In genomic region chr12:91748241-91748865, GRCm38 (mm10) we compare ENCODE assay signal across 8 mouse cellular contexts. TPM values are rescaled to one million over a fixed set of nuclear protein-coding genes. Genes with fewer than 3 reads are reported as not detected.
A peak's percentile ranks its signal among the peaks of the same experiment; 100 is the strongest.
DNase-seq lines count a peak whose midpoint lies in the region; ATAC-seq and TF ChIP-seq lines count a peak whose summit lies in the region.

No protein-coding gene starts in this region.

- no peak for TF ChIP-seq CTCF in lung, embryonic 14.5 days (IDR thresholded peaks at IDR 0.05; ENCODE audit: low read depth)
- no peak for TF ChIP-seq CTCF in thymus, adult 2 months (IDR thresholded peaks at IDR 0.05; ENCODE audit: borderline replicate concordance, control insufficient read depth, extremely low read depth, insufficient read depth, low read length, poor library complexity)

- no peak for ATAC-seq in lung, embryonic 14.5 days (ENCODE audit: insufficient read depth)
- peak; percentile 25 for ATAC-seq in liver, embryonic 11.5 days (replicated peaks; ENCODE audit: low FRiP score)

- H3K27me3 ChIP-seq in lung, embryonic 14.5 days (ENCODE audit: insufficient read depth, low read length), result no peaks in the 10 kb centered on the region
- H3K27me3 ChIP-seq in liver, embryonic 11.5 days (replicated peaks; ENCODE audit: control insufficient read depth, insufficient read depth, low read length), result no peaks in the 10 kb centered on the region
- H3K27me3 ChIP-seq in thymus, adult 2 months (ENCODE audit: control insufficient read depth, insufficient read depth, low read length), result no peaks in the 10 kb centered on the region

- H3K27ac ChIP-seq in lung, embryonic 14.5 days (ENCODE audit: low read depth), result no peak overlapping the region
- no peak overlapping the region for H3K27ac ChIP-seq in liver, embryonic 11.5 days (ENCODE audit: low read depth, low read length)
- no peak overlapping the region for H3K27ac ChIP-seq in thymus, adult 2 months (ENCODE audit: control insufficient read depth, insufficient read depth, low read length)

- DNase-seq in lung, embryonic 14.5 days, result peak; percentile 53
- DNase-seq in lung, postnatal 4 days, result no peak
- peak; percentile 53 for DNase-seq in adrenal gland, postnatal 10 days
- peak; percentile 36 to 58 for DNase-seq in frontal cortex, postnatal 25 days (ENCODE audit: low spot score in 2 of 2)
- DNase-seq in liver, embryonic 11.5 days (ENCODE audit: low spot score), result no peak
- peak; percentile 87 for DNase-seq in telencephalon, adult 2 months (ENCODE audit: low read depth, low spot score)
- DNase-seq in thymus, adult 2 months, result no peak
- no peak for DNase-seq in adipocyte (ENCODE audit: low spot score)

- WGBS in lung, embryonic 14.5 days, result 56% methylated on average over 18 of the region's 18 CpGs
- WGBS in liver, embryonic 11.5 days, result 59% methylated on average over 18 of the region's 18 CpGs
- WGBS in thymus, adult 2 months, result 81% methylated on average over 18 of the region's 18 CpGs

- H3K4me3 ChIP-seq in lung, embryonic 14.5 days (ENCODE audit: low read depth, low read length), result no peak overlapping the region
- no peak overlapping the region for H3K4me3 ChIP-seq in liver, embryonic 11.5 days (ENCODE audit: low read depth, low read length)
- H3K4me3 ChIP-seq in thymus, adult 2 months (ENCODE audit: control insufficient read depth, insufficient read depth, low read length), result no peak overlapping the region

- TF ChIP-seq POLR2A in thymus, adult 2 months (IDR thresholded peaks at IDR 0.05; ENCODE audit: control insufficient read depth, extremely low read depth, insufficient read depth, low read length, poor library complexity), result no peak

- H3K9me3 ChIP-seq in lung, embryonic 14.5 days (ENCODE audit: low read depth, low read length), result no peaks in the 10 kb centered on the region
- H3K9me3 ChIP-seq in liver, embryonic 11.5 days (ENCODE audit: control insufficient read depth, low read length), result no peaks in the 10 kb centered on the region

- no peaks in the 10 kb centered on the region for H3K36me3 ChIP-seq in lung, embryonic 14.5 days (ENCODE audit: insufficient read depth)
- no peaks in the 10 kb centered on the region for H3K36me3 ChIP-seq in liver, embryonic 11.5 days (ENCODE audit: control insufficient read depth, insufficient read depth, low read length)
- no peaks in the 10 kb centered on the region for H3K36me3 ChIP-seq in thymus, adult 2 months (ENCODE audit: control insufficient read depth, insufficient read depth, low read length)

- peaks cover 10% of the 10 kb centered on the region for H3K4me1 ChIP-seq in lung, embryonic 14.5 days (ENCODE audit: insufficient read depth)
- peaks cover 40% of the 10 kb centered on the region for H3K4me1 ChIP-seq in liver, embryonic 11.5 days (replicated peaks; ENCODE audit: control insufficient read depth, insufficient read depth, low read length)
- peaks cover 11% of the 10 kb centered on the region for H3K4me1 ChIP-seq in thymus, adult 2 months (replicated peaks; ENCODE audit: control insufficient read depth, insufficient read depth, low read length)

- no peak overlapping the region for H3K4me2 ChIP-seq in lung, embryonic 14.5 days
- peak overlapping the region; percentile 26 for H3K4me2 ChIP-seq in liver, embryonic 11.5 days

- no peak overlapping the region for H3K9ac ChIP-seq in lung, embryonic 14.5 days
- no peak overlapping the region; the same call in 1 of the 2 replicates for H3K9ac ChIP-seq in liver, embryonic 11.5 days (ENCODE audit: low read depth, low read length)

RNA-seq across cellular contexts. Expression of gene Ston2, which starts 39.8 kb away (rescaled TPM):
- 8.7 and 10.6 TPM in 2 replicates for polyA plus RNA-seq in lung, embryonic 14.5 days (2014; fragmentation: Nextera tagmentation; extraction: Ambion mirVana)
- 10 to 100 TPM; 10.0 to 12.9 TPM for total RNA-seq in adrenal gland, postnatal 10 days (2021)
- 29.1 and 33.6 TPM in 2 replicates for polyA plus RNA-seq in liver, embryonic 11.5 days (2014; fragmentation: Nextera tagmentation; extraction: Ambion mirVana)
- 17.5 and 20.3 TPM in 2 replicates for polyA plus RNA-seq in thymus, adult 2 months (2012; rRNA removed)

Comparison
In these comparisons a context has a peak if more than half of its experiments do, and no peak if none do; other contexts are left out.
1. DNase-seq: peak in lung, embryonic 14.5 days (single experiment), adrenal gland, postnatal 10 days (single experiment), frontal cortex, postnatal 25 days (2 of 2) and telencephalon, adult 2 months (single experiment); none in lung, postnatal 4 days (0 of 2), liver, embryonic 11.5 days (single experiment), thymus, adult 2 months (single experiment) and adipocyte (single experiment).